Mouse (Mus musculus): Measurements from ENCODE around the gene Tex19.1.

- no peak for TF ChIP-seq GATA1 (IDR thresholded peaks at IDR 0.05; ENCODE audit: borderline replicate concordance, low read length)
- TF ChIP-seq FLI1 (IDR thresholded peaks at IDR 0.05; ENCODE audit: low read length), result no peak
Observed at GRCm38 (mm10) chr11:121126395-121126794, 19.5 kb upstream of the Tex19.1 start.

Measured in megakaryocyte, embryonic 14.5 days (primary cell).